Mouse (Mus musculus) erythroblast, embryonic 14.5 days (primary cell): ENCODE measurements around the gene Cd2. TPM values are rescaled to one million over a fixed set of nuclear protein-coding genes. Genes with fewer than 3 reads are reported as not detected.

Experiments
- H3K27me3 ChIP-seq: 2 replicates; pipeline ENCODE4 v1.6.1; 2012; ENCODE audit warnings: inconsistent platforms; ENCODE audit not compliant: control insufficient read depth
- H3K36me3 ChIP-seq: 2 replicates; pipeline ENCODE4 v1.6.1; 2012; ENCODE audit warnings: mild to moderate bottlenecking, inconsistent platforms; ENCODE audit not compliant: control insufficient read depth
- H3K4me1 ChIP-seq: 2 replicates; pipeline ENCODE4 v1.6.1; 2012; ENCODE audit warnings: inconsistent platforms; ENCODE audit not compliant: control insufficient read depth
- H3K4me3 ChIP-seq: replicated peaks from 2 replicates; pipeline ENCODE3; 2012; ENCODE audit warnings: moderate library complexity, mild to moderate bottlenecking, inconsistent platforms
- H3K9me3 ChIP-seq: 2 replicates; pipeline ENCODE4 v1.6.1; 2012; ENCODE audit warnings: low read length, inconsistent platforms, mixed read lengths; ENCODE audit not compliant: control insufficient read depth
- GATA1 ChIP-seq: IDR thresholded peaks from 2 replicates; pipeline ENCODE4 v1.6.1; 2012; ENCODE audit warnings: low read length, inconsistent platforms, mixed read lengths
- TAL1 ChIP-seq: IDR thresholded peaks from 3 replicates; pipeline ENCODE4 v1.6.1; 2012; ENCODE audit warnings: low read length, inconsistent platforms, mixed read lengths
- polyA plus RNA-seq: library from polyadenylated mRNA; stranded (reverse); fragments of >175 nt; gene quantifications from 2 replicates; pipeline ENCODE4 v1.2.3, GENCODE M21; 2012

The Cd2 gene
- polyA plus RNA-seq, result 0.08 TPM in 1 of 2 replicates, not detected in the other

DNA sequence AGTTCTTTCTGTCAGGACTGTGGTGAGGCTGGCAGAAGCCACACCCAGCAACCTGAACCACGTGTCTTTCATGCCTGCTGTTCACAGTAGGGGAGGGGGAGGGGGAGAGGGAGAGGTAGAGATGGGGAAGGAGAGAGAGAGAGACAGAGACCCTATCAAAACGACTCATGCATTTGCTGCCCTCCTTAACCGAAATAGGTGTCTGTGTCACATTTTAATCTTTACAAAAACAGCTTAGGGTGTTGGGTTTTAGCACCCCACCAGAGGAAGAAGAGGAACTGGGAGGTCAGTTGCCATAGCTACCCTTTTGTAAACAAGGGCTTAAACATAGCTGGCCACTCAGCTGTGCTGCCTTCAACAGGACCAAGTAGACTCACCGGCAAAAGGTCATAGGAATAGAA is at the start of gene Cd2:
TSS of gene Cd2 (minus strand) at position 29 of the 401 bp plus-strand sequence.
- Histone ChIP-seq H3K27me3 (0 out of 2 replicates have a peak, but pooled peaks cover 2% of the 10 kb centered on the region), H3K4me3 (no peak within 1 kb of the TSS), H3K9me3 (no peaks in the 10 kb centered on the region), H3K36me3 (no peaks in the 10 kb centered on the region), H3K4me1 (no peaks in the 10 kb centered on the region)
- TF ChIP-seq GATA1 (no peak), TAL1 (no peak)

DNA sequence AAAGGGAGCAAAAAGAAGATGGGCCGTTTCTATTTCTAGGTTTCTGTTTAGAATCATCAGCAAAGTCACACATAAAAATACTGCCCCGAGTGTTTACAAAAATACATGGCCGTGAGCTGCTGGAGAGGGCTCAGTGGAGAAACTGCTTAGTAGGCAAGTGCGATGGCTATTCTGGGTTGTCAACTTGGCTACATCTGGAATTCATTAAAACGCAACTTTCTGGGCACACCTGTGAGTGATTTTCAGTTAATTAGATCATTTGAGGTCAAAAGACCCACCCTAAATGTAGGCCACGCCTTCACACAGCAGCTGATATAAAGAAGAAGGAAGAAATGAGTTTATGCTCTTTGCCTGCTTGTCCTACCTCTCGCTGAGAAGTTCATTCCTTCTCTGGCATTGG is 40.9 kb upstream of the Cd2 start:
- H3K4me3 ChIP-seq, result no peak overlapping the region
- H3K4me1 ChIP-seq, result no peaks in the 10 kb centered on the region; the same call in 1 of the 2 replicates
- H3K9me3 ChIP-seq, result no peaks in the 10 kb centered on the region; the same call in 1 of the 2 replicates
- no peaks in the 10 kb centered on the region; the same call in 1 of the 2 replicates for H3K27me3 ChIP-seq
- H3K36me3 ChIP-seq, result no peaks in the 10 kb centered on the region
- no peak for TF ChIP-seq TAL1
- TF ChIP-seq GATA1, result no peak

DNA sequence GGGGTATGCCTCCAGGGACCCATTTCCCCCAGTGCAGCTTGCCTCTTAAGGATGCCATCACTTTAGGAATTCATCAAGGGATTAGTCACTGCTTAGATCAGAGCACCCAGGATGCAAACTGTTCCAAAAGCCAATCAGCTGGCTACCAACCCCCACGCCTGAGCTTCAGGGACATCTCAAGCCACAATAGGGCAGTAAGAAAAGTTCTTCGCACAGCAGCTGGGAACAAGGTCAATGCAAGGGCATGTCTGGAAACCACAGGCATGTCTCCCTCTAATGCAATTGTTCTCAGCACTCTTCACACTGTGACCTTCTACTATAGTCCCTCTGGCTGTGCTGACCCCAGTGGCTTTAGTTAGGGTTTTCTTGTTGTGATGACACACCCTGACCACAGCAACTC is 39.5 kb upstream of the Cd2 start:
- Histone ChIP-seq H3K4me1 (no peaks in the 10 kb centered on the region), H3K4me3 (no peak overlapping the region), H3K27me3 (peaks cover 2% of the 10 kb centered on the region), H3K36me3 (no peaks in the 10 kb centered on the region), H3K9me3 (no peaks in the 10 kb centered on the region; the same call in 1 of the 2 replicates)
- TF ChIP-seq GATA1 (no peak), TAL1 (no peak)

DNA sequence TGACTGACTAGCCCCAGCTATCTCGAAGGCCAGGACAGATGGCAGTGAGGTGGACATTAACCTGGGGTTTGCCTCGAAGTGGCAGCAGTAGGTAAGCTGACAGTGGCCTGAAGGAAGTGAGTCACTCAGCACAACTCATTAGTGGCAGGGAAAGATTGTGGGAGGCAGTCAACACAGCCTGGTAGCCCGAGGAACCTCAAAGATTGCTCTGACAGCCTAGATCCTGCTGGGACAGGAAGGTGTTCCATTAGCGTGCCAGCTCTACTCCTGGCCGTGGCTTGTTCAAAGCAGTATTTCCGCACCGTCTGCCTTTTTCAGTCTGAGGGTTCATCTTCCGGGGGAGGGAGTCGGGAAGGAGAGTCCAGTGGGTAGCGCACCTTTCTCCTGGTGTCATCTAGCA is 34.7 kb upstream of the Cd2 start:
- H3K9me3 ChIP-seq, result no peaks in the 10 kb centered on the region
- no peaks in the 10 kb centered on the region; the same call in 1 of the 2 replicates for H3K4me1 ChIP-seq
- H3K27me3 ChIP-seq, result peaks cover 2% of the 10 kb centered on the region
- TF ChIP-seq TAL1, result no peak
- TF ChIP-seq GATA1, result no peak
- H3K4me3 ChIP-seq, result no peak overlapping the region
- no peaks in the 10 kb centered on the region for H3K36me3 ChIP-seq

DNA sequence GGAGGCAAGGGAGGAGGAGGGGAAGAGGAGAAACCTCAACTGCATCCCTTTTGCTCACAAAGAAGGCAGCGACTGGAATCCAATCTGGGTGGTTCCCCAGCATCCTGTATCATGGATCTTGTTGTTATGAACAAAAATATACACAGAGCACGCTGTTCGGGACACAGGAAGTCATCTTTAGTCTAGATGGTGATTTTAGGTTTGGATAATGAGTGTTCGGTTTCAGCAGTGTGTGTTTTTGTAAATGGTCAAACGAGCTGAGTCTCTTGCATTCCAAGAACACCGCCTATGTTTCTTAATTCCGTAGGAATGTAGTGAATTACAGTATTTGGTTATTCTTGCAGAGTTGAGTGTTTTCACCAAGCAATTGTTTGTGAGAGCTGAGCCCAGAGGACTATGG is 33.1 kb upstream of the Cd2 start:
- Histone ChIP-seq H3K9me3 (no peaks in the 10 kb centered on the region), H3K36me3 (no peaks in the 10 kb centered on the region), H3K4me1 (peaks cover 4% of the 10 kb centered on the region), H3K4me3 (no peak overlapping the region), H3K27me3 (peaks cover 2% of the 10 kb centered on the region)
- TF ChIP-seq TAL1, result no peak
- TF ChIP-seq GATA1, result no peak

DNA sequence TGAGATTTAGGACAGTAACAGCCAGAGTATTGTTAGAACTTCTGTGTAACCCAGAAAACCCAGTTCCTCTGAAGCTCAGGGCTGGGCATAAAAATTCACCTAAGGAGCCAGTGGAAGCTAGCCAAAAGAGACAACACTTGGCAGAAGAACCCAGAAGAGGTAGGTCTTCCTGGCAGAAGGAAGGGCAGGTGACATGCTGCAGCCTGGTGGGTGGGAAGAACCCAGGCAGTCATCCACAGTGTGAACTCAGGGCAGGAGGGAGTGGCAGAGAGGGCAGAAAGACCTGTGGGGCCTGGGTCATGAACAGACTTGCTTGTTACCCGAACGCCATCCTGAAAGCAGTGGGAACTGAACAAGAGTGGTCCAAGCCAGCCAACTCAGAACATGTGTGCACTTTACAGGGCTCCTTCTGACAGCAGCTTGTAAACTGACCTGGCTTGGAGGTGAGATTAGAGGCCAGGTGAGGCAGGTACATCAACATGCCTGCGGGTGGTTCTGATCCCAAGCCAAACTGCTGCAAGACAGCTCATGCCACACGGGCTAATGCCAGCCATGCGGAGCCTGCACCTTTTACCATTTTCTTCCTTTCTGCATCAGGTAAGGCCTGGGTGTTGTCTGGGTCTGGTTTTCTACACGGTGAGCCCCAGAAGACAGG is 30.9 kb upstream of the Cd2 start:
- peaks cover 25% of the 10 kb centered on the region for H3K4me1 ChIP-seq
- no peaks in the 10 kb centered on the region for H3K9me3 ChIP-seq
- H3K36me3 ChIP-seq, result no peaks in the 10 kb centered on the region
- H3K27me3 ChIP-seq, result peaks cover 2% of the 10 kb centered on the region
- TF ChIP-seq TAL1 (no peak), GATA1 (no peak)
- no peak overlapping the region for H3K4me3 ChIP-seq

DNA sequence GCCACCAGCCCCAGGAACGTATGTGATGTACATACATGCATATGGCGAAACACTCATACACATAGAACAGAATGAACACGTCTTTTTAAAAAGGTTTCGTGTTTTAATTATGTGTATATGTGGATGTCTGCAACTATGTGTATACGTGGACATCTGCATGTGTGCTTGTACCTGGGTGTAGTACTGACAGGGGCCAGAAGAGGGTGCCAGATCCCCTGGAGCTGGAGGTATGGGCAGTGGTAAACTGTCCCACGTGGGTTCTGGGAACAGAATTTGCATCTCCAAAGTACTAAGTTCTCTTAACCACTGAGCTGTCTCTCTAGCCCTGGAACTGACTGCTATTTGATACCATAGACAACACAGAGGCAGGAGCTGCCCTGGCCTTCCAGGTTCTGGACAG is 30.4 kb upstream of the Cd2 start:
- H3K27me3 ChIP-seq, result no peaks in the 10 kb centered on the region
- TF ChIP-seq GATA1 (no peak), TAL1 (no peak)
- no peak overlapping the region for H3K4me3 ChIP-seq
- no peaks in the 10 kb centered on the region for H3K9me3 ChIP-seq
- no peaks in the 10 kb centered on the region for H3K36me3 ChIP-seq
- peaks cover 29% of the 10 kb centered on the region for H3K4me1 ChIP-seq

DNA sequence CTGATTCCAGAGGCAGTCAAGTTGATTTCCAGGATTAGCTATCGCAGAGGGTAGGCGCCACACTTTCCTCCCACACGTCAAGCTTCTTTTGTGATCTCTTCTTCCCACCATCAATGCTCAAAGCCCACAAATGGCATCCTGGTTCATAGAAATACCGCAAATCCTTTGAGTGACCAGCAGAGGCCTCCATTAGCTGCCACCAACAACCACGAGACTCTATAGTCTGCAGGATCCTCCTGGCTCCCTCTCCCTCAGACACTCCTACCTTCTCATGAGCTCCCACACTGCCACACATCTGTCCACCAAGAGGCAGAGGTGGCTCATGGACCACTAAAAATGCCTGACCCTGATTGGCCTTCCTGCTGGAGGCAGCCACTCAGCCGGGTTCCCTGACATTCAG is 27.2 kb upstream of the Cd2 start:
- H3K9me3 ChIP-seq, result no peaks in the 10 kb centered on the region
- no peak overlapping the region for H3K4me3 ChIP-seq
- H3K4me1 ChIP-seq, result peaks cover 32% of the 10 kb centered on the region
- no peak for TF ChIP-seq GATA1
- TF ChIP-seq TAL1, result no peak
- no peaks in the 10 kb centered on the region for H3K36me3 ChIP-seq
- peaks cover 10% of the 10 kb centered on the region for H3K27me3 ChIP-seq

DNA sequence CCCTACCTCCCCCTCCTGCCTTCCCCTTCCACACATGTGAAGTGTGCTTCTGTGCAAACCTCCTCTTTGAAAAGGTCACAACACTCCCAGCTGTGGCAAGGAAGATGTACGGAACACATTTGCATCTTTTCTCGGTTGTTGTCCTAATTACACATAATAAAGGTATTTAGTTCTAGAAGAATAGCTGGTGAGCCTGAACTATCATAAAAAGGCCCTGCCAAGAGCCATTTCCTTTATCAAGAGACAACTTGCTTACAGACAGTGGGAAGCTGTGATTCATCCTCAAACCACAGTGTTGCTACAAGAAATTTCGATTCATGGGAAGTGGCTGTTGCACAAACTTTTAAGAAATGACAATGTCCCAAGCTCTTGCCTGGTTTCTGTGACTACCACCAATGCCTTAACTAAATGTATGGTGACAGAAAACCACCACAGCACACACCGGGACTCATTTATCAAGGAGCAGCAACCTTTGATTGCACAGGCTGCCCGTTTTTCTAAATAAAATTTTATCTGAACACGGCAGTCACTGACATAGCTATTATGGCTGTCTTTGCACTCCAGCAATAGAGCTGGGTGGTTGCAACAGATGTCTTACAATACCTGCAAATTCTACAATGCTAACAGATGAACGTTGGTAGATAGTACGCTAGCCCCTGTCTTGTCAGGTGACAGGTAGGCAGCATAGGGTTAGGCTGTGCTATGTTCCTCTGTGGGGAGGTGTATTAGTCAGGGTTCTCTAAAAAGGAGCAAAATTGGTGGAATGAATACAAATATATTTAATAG is 25.7 kb upstream of the Cd2 start:
- Histone ChIP-seq H3K9me3 (no peaks in the 10 kb centered on the region), H3K4me3 (no peak overlapping the region), H3K4me1 (peaks cover 32% of the 10 kb centered on the region), H3K27me3 (peaks cover 11% of the 10 kb centered on the region), H3K36me3 (no peaks in the 10 kb centered on the region)
- no peak for TF ChIP-seq GATA1
- no peak for TF ChIP-seq TAL1
